Mouse (Mus musculus): ENCODE measurements around the gene Pln. TPM values are rescaled to one million over a fixed set of nuclear protein-coding genes. Genes with fewer than 3 reads are reported as not detected.

Gene Pln
- polyA plus RNA-seq, 1 experiment from 2014 or later, result 0.22 TPM

DNA sequence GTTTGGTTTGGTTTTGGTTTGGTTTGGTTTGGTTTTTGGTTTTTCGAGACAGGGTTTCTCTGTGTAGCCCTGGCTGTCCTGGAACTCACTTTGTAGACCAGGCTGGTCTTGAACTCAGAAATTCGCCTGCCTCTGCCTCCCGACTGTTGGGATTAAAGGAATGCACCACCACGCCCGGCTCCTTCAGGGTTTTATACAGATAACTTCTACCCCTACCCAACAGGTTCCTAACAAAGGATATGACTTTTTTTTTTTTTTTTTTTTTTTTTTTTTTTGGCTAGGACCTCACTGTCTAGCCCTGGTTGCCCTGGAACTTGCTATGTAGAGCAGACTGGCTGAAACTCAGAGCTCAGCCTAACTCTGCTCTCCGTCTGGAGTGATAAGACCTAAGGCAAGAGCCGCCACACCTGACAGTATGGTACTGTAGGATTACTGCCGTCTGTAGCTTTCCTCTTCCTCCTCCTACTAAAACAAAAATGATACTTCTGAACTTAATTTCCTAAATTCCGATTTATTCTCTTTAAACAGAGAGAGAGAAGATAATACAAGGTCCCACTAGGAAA lies 4.8 kb downstream of the Pln start:
- no peaks in the 10 kb centered on the region for H3K27me3 ChIP-seq (ENCODE audit: insufficient read depth, low read length)
- H3K4me3 ChIP-seq (ENCODE audit: low read depth, low read length), result no peak overlapping the region
- peaks cover 7% of the 10 kb centered on the region; the same call in 1 of the 2 replicates for H3K36me3 ChIP-seq (replicated peaks; ENCODE audit: insufficient read depth, low read length)
- ATAC-seq (0 out of 2 replicates have a peak, but pooled peaks have one; percentile 31), DNase-seq (no peak)
- no peak for TF ChIP-seq EP300 (IDR thresholded peaks at IDR 0.05; ENCODE audit: low read depth)
- no peak for TF ChIP-seq CTCF (IDR thresholded peaks at IDR 0.05; ENCODE audit: low read depth)
- H3K4me1 ChIP-seq (ENCODE audit: insufficient read depth), result peaks cover 3% of the 10 kb centered on the region; the same call in 1 of the 2 replicates
- no peak overlapping the region for H3K27ac ChIP-seq (ENCODE audit: low read depth)
- H3K9me3 ChIP-seq (ENCODE audit: low read length), result no peaks in the 10 kb centered on the region
- no peak overlapping the region for H3K4me2 ChIP-seq (ENCODE audit: low read depth, low read length)
- no peak overlapping the region for H3K9ac ChIP-seq (replicated peaks)
- WGBS (ENCODE audit: insufficient replicate concordance), result 77% methylated on average over 9 of the region's 9 CpGs

DNA sequence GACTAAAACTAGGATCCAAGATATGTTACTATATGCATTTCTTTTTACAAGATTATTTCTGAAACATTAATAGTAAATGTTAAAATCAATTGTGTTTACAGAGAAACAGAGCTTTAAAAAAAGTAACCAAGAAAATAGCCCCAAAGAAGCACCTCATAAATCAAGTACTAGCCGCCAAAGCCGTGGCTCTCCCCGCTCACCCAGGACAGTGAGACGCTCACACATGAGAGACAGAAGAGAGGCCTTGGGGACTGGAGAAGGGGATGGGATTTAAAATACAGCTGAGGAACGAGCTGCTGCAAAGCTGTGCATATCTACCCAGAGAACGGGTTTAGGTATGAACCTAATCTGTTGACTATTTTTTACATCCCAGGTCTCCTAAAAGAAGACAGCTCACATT lies 5.9 kb downstream of the Pln start:
- ATAC-seq, result no peak
- no peaks in the 10 kb centered on the region for H3K9me3 ChIP-seq (ENCODE audit: low read length)
- no peak for DNase-seq
- no peak overlapping the region for H3K9ac ChIP-seq (replicated peaks)
- no peak overlapping the region for H3K4me3 ChIP-seq (ENCODE audit: low read depth, low read length)
- peaks cover 15% of the 10 kb centered on the region for H3K36me3 ChIP-seq (replicated peaks; ENCODE audit: insufficient read depth, low read length)
- H3K4me2 ChIP-seq (ENCODE audit: low read depth, low read length), result no peak overlapping the region
- peaks cover 3% of the 10 kb centered on the region; the same call in 1 of the 2 replicates for H3K4me1 ChIP-seq (ENCODE audit: insufficient read depth)
- H3K27me3 ChIP-seq (ENCODE audit: insufficient read depth, low read length), result no peaks in the 10 kb centered on the region
- no peak for TF ChIP-seq CTCF (IDR thresholded peaks at IDR 0.05; ENCODE audit: low read depth)
- no peak for TF ChIP-seq EP300 (IDR thresholded peaks at IDR 0.05; ENCODE audit: low read depth)
- no peak overlapping the region for H3K27ac ChIP-seq (ENCODE audit: low read depth)
- 76% methylated on average over 6 of the region's 6 CpGs for WGBS (ENCODE audit: insufficient replicate concordance)

DNA sequence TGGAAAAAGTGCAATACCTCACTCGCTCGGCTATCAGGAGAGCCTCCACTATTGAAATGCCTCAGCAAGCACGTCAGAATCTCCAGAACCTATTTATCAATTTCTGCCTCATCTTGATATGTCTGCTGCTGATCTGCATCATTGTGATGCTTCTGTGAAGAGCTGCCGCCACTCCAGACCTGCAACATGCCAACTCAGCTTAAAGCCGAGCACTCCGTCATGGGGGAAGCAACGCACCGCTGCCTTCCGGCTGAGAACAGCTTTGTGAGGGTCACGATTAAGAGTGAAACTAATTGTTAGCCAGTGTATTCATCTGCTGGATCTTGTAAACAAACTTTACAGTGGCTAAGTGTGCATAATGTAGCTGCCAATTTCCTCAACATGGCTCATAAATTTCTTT lies 6.4 kb downstream of the Pln start:
- no peak for DNase-seq
- TF ChIP-seq EP300 (IDR thresholded peaks at IDR 0.05; ENCODE audit: low read depth), result no peak
- TF ChIP-seq CTCF (IDR thresholded peaks at IDR 0.05; ENCODE audit: low read depth), result no peak
- ATAC-seq, result no peak

DNA sequence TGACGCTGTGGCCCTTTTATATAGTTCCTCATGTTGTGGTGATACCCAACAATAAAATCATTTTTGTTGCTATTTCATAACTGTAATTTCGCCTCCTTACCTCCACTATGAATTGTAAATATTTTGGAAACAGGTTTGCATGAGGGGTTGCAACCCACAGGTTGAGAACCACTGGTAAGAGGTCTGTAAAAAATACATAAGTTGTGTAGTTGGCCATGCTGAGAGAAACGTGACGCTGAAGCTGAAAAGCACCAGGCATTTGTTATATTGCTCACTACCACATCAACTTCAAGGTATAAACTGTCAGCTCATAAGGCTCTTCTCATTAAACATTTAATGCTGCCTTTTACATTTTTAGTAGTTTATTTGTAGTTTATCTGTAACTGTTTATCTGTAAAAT lies 8.0 kb downstream of the Pln start:
- Histone ChIP-seq H3K36me3 (replicated peaks; ENCODE audit: insufficient read depth, low read length) (peaks cover 26% of the 10 kb centered on the region), H3K4me1 (ENCODE audit: insufficient read depth) (peaks cover 3% of the 10 kb centered on the region; the same call in 1 of the 2 replicates), H3K9me3 (ENCODE audit: low read length) (no peaks in the 10 kb centered on the region), H3K4me2 (ENCODE audit: low read depth, low read length) (no peak overlapping the region), H3K27ac (ENCODE audit: low read depth) (no peak overlapping the region), H3K4me3 (ENCODE audit: low read depth, low read length) (no peak overlapping the region), H3K9ac (replicated peaks) (no peak overlapping the region), H3K27me3 (ENCODE audit: insufficient read depth, low read length) (no peaks in the 10 kb centered on the region)
- DNase-seq (no peak), ATAC-seq (no peak)
- 83% methylated on average over 4 of the region's 4 CpGs for WGBS (ENCODE audit: insufficient replicate concordance)
- no peak for TF ChIP-seq EP300 (IDR thresholded peaks at IDR 0.05; ENCODE audit: low read depth)

More for the DNA sequence above, 6.4 kb downstream of the Pln start:
- 78% methylated on average over 10 of the region's 10 CpGs for WGBS (ENCODE audit: insufficient replicate concordance)
- H3K9ac ChIP-seq (replicated peaks), result no peak overlapping the region
- no peak overlapping the region for H3K27ac ChIP-seq (ENCODE audit: low read depth)
- H3K27me3 ChIP-seq (ENCODE audit: insufficient read depth, low read length), result no peaks in the 10 kb centered on the region
- peaks cover 20% of the 10 kb centered on the region for H3K36me3 ChIP-seq (replicated peaks; ENCODE audit: insufficient read depth, low read length)
- H3K4me1 ChIP-seq (ENCODE audit: insufficient read depth), result peaks cover 3% of the 10 kb centered on the region; the same call in 1 of the 2 replicates
- no peak overlapping the region for H3K4me2 ChIP-seq (ENCODE audit: low read depth, low read length)
- H3K9me3 ChIP-seq (ENCODE audit: low read length), result no peaks in the 10 kb centered on the region
- no peak overlapping the region for H3K4me3 ChIP-seq (ENCODE audit: low read depth, low read length)

DNA sequence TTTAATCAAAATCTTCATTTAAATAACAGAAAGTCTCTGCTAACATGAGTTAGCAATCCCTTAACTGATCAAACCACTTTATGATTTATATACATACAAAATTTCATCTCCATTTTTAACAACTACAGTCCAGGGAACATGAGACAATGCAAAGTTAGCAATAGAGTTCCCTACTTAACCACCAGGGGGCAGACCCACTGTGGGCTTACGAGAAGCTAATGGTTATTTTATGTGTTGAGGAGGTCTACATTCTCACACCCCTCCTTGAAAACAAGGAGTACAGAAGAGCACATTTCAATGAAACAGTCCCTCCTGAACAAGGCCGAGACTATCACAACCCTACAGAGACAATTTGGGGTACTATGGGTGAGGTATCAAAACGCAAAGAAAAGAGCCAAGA lies 9.0 kb downstream of the Pln start:
- ATAC-seq (no peak), DNase-seq (peak; percentile 46)
- Histone ChIP-seq H3K27ac (ENCODE audit: low read depth) (no peak overlapping the region), H3K36me3 (replicated peaks; ENCODE audit: insufficient read depth, low read length) (peaks cover 26% of the 10 kb centered on the region), H3K27me3 (ENCODE audit: insufficient read depth, low read length) (no peaks in the 10 kb centered on the region), H3K4me3 (ENCODE audit: low read depth, low read length) (no peak overlapping the region), H3K4me2 (ENCODE audit: low read depth, low read length) (no peak overlapping the region), H3K9me3 (ENCODE audit: low read length) (no peaks in the 10 kb centered on the region), H3K4me1 (ENCODE audit: insufficient read depth) (peaks cover 3% of the 10 kb centered on the region; the same call in 1 of the 2 replicates), H3K9ac (replicated peaks) (no peak overlapping the region)
- 57% methylated on average over 3 of the region's 3 CpGs for WGBS (ENCODE audit: insufficient replicate concordance)
- TF ChIP-seq EP300 (IDR thresholded peaks at IDR 0.05; ENCODE audit: low read depth), result no peak
- TF ChIP-seq CTCF (IDR thresholded peaks at IDR 0.05; ENCODE audit: low read depth), result peak; percentile 90

DNA sequence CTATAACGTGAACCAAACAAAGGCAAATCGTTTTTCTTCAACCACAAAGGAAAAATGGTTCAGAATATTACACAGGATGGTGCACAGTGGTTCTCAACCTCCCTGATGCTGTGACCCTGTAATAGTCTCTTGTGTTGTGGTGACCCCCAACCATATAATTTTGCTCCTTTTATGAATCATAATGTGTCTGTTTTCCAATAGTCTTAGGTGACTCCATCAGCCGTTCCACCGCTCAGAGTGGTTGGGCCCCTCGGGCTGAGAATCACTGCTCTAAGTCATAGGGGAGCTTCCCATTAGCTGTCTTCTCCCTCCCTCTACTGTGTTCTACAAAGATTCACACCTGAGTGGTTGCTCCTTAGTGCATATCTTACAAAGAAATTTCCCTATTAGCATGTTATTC lies 9.4 kb downstream of the Pln start:
- no peak for ATAC-seq
- Histone ChIP-seq H3K4me2 (ENCODE audit: low read depth, low read length) (no peak overlapping the region), H3K4me3 (ENCODE audit: low read depth, low read length) (no peak overlapping the region), H3K36me3 (replicated peaks; ENCODE audit: insufficient read depth, low read length) (peaks cover 26% of the 10 kb centered on the region), H3K9ac (replicated peaks) (no peak overlapping the region), H3K27ac (ENCODE audit: low read depth) (no peak overlapping the region), H3K27me3 (ENCODE audit: insufficient read depth, low read length) (no peaks in the 10 kb centered on the region), H3K9me3 (ENCODE audit: low read length) (no peaks in the 10 kb centered on the region), H3K4me1 (ENCODE audit: insufficient read depth) (peaks cover 3% of the 10 kb centered on the region; the same call in 1 of the 2 replicates)
- TF ChIP-seq CTCF (IDR thresholded peaks at IDR 0.05; ENCODE audit: low read depth) (no peak), EP300 (IDR thresholded peaks at IDR 0.05; ENCODE audit: low read depth) (no peak)
- WGBS (ENCODE audit: insufficient replicate concordance), result 76% methylated on average over 5 of the region's 5 CpGs
- no peak for DNase-seq

Measured in liver, postnatal 0 days (tissue).